Mouse (Mus musculus): ENCODE data around the gene 0610012G03Rik.
"Not testable (repeated sequence)": the region's sequence is repeated elsewhere in the genome, so short reads cannot be mapped to it uniquely, and the experiment has no call there.

Gene 0610012G03Rik

GRCm38 (mm10) chr16:31948345-31948774 lies at the start of gene 0610012G03Rik, which contains the start of gene Ncbp2:
TSS of gene 0610012G03Rik (minus strand) at chr16:31948494.
TSS of gene Ncbp2 (plus strand) at chr16:31948513.
- peak; percentile 94 for DNase-seq

- no peak for DNase-seq
Measured at GRCm38 (mm10) chr16:31996371-31996770, 48.1 kb upstream of the 0610012G03Rik start.

GRCm38 (mm10) chr16:31993946-31994345 lies 45.7 kb upstream of the 0610012G03Rik start:
- DNase-seq = no peak

- DNase-seq = no peak
Measured at GRCm38 (mm10) chr16:31993195-31993594, 44.9 kb upstream of the 0610012G03Rik start.

- DNase-seq = no peak
Measured at GRCm38 (mm10) chr16:31992039-31992438, 43.7 kb upstream of the 0610012G03Rik start.

GRCm38 (mm10) chr16:31980946-31981345 lies 32.7 kb upstream of the 0610012G03Rik start:
- DNase-seq = no peak

GRCm38 (mm10) chr16:31979501-31979900 lies 31.2 kb upstream of the 0610012G03Rik start:
- no peak for DNase-seq

GRCm38 (mm10) chr16:31975258-31975657 lies 27.0 kb upstream of the 0610012G03Rik start:
- DNase-seq = no peak

- no peak for DNase-seq
Measured at GRCm38 (mm10) chr16:31963224-31963623, 14.9 kb upstream of the 0610012G03Rik start.

- no peak for DNase-seq
Measured at GRCm38 (mm10) chr16:31947901-31948316, 385 bp downstream of the 0610012G03Rik start.

- DNase-seq = no peak
Measured at GRCm38 (mm10) chr16:31947333-31947732, 961 bp downstream of the 0610012G03Rik start.

- not testable (repeated sequence) for DNase-seq
Measured at GRCm38 (mm10) chr16:31945986-31946385, 2.3 kb downstream of the 0610012G03Rik start.

GRCm38 (mm10) chr16:31945372-31945771 lies 2.9 kb downstream of the 0610012G03Rik start:
- no peak for DNase-seq

GRCm38 (mm10) chr16:31944698-31945255 lies 3.5 kb downstream of the 0610012G03Rik start:
- peak; percentile 52 for DNase-seq

- DNase-seq = peak; percentile 73
Measured at GRCm38 (mm10) chr16:31943980-31944379, 4.3 kb downstream of the 0610012G03Rik start.

GRCm38 (mm10) chr16:31940586-31940985 lies 7.7 kb downstream of the 0610012G03Rik start:
- no peak for DNase-seq

- DNase-seq = no peak
Measured at GRCm38 (mm10) chr16:31938856-31939255, 9.4 kb downstream of the 0610012G03Rik start.

- DNase-seq = no peak
Measured at GRCm38 (mm10) chr16:31936568-31936967, 11.7 kb downstream of the 0610012G03Rik start.

GRCm38 (mm10) chr16:31935091-31935979 lies 13.0 kb downstream of the 0610012G03Rik start:
- DNase-seq = peak; percentile 60

- no peak for DNase-seq
Measured at GRCm38 (mm10) chr16:31934550-31935010, 13.7 kb downstream of the 0610012G03Rik start.

GRCm38 (mm10) chr16:31933751-31934549 lies 14.3 kb downstream of the 0610012G03Rik start, which contains the start of gene Pigz:
TSS of gene Pigz (plus strand) at chr16:31933851.
- peak; percentile 90 for DNase-seq

GRCm38 (mm10) chr16:31932840-31933697 lies 15.2 kb downstream of the 0610012G03Rik start:
- peak; percentile 98 for DNase-seq

All from cerebellum, adult 9-11 months (tissue).